Mouse (Mus musculus) small intestine, adult 2 months (tissue): ENCODE measurements around the gene Homer3. TPM values are rescaled to one million over a fixed set of nuclear protein-coding genes. Genes with fewer than 3 reads are reported as not detected.

Experiments
- H3K27ac ChIP-seq: fragments of 200-500 bp; 2 replicates; pipeline ENCODE4 v1.5.1; 2012; ENCODE audit warnings: low read depth, low read length, control low read depth, inconsistent platforms; ENCODE audit not compliant: insufficient read depth
- H3K27me3 ChIP-seq: fragments of 200-500 bp; 2 replicates; pipeline ENCODE4 v1.6.1; 2012; ENCODE audit warnings: mild to moderate bottlenecking, moderate library complexity, low read length, inconsistent platforms; ENCODE audit not compliant: control insufficient read depth, insufficient read depth
- H3K36me3 ChIP-seq: fragments of 200-500 bp; 2 replicates; pipeline ENCODE4 v1.6.1; 2012; ENCODE audit warnings: mild to moderate bottlenecking, low read length, control low read depth, inconsistent platforms; ENCODE audit not compliant: control insufficient read depth, insufficient read depth
- H3K4me1 ChIP-seq: fragments of 200-500 bp; 2 replicates; pipeline ENCODE4 v1.6.1; 2012; ENCODE audit warnings: low read length, inconsistent platforms, mixed read lengths; ENCODE audit not compliant: control insufficient read depth, insufficient read depth, insufficient read length
- H3K4me3 ChIP-seq: fragments of 200-500 bp; 2 replicates; pipeline ENCODE4 v1.5.1; 2012; ENCODE audit warnings: low read depth, mild to moderate bottlenecking, control low read depth, inconsistent platforms, low read length, moderate library complexity
- CTCF ChIP-seq: fragments of 200-500 bp; IDR thresholded peaks from 2 replicates; pipeline ENCODE4 v1.5.1; 2012; ENCODE audit warnings: low read depth, mild to moderate bottlenecking, control low read depth, inconsistent platforms, low read length, moderate library complexity, mixed read lengths; ENCODE audit not compliant: insufficient replicate concordance, insufficient read length; ENCODE audit errors: extremely low read depth
- POLR2A ChIP-seq: fragments of 200-500 bp; IDR thresholded peaks from 2 replicates; pipeline ENCODE4 v1.6.1; 2012; ENCODE audit warnings: low read depth, mild to moderate bottlenecking, control low read depth, inconsistent platforms, low read length, moderate library complexity
- WGBS: fragments of 180-500 bp; shearing (Covaris S2); methylation state at CpG from one replicate; pipeline ENCODE4 v1.1.7; 2018; 5-methylcytosine and 5-hydroxymethylcytosine counted together
- polyA plus RNA-seq: library from polyadenylated mRNA; depleted of rRNA; stranded (reverse); fragments of >200 nt; gene quantifications from 2 replicates; pipeline ENCODE4 v1.2.3, GENCODE M21; 2012

Homer3 gene
- polyA plus RNA-seq, 1 experiment = 9.4 TPM

- Histone ChIP-seq H3K36me3 (no peaks in the 10 kb centered on the region), H3K4me3 (no peak overlapping the region), H3K4me1 (no peaks in the 10 kb centered on the region), H3K27me3 (peaks cover 5% of the 10 kb centered on the region; the same call in 1 of the 2 replicates), H3K27ac (no peak overlapping the region)
- WGBS = 84% methylated on average over 5 of the region's 5 CpGs
- TF ChIP-seq POLR2A = no peak
- TF ChIP-seq CTCF = no peak
Measured at GRCm38 (mm10) chr8:70284421-70284820, 1.8 kb downstream of the Homer3 start.

- WGBS = 96% methylated on average over 15 of the region's 15 CpGs
- no peak for TF ChIP-seq POLR2A
- TF ChIP-seq CTCF = no peak
Measured at GRCm38 (mm10) chr8:70285304-70285703, 2.7 kb downstream of the Homer3 start.

GRCm38 (mm10) chr8:70286737-70287136 is 4.1 kb downstream of the Homer3 start:
- no peak for TF ChIP-seq POLR2A
- TF ChIP-seq CTCF = peak; percentile 40; the same call in 1 of the 2 replicates
- Histone ChIP-seq H3K36me3 (no peaks in the 10 kb centered on the region; the same call in 1 of the 2 replicates), H3K27me3 (peaks cover 5% of the 10 kb centered on the region; the same call in 1 of the 2 replicates)

More at GRCm38 (mm10) chr8:70285304-70285703, 2.7 kb downstream of the Homer3 start:
- Histone ChIP-seq H3K36me3 (no peaks in the 10 kb centered on the region), H3K27ac (no peak overlapping the region), H3K4me1 (no peaks in the 10 kb centered on the region), H3K27me3 (peaks cover 5% of the 10 kb centered on the region; the same call in 1 of the 2 replicates), H3K4me3 (no peak overlapping the region)

GRCm38 (mm10) chr8:70293988-70294405 is 11.4 kb downstream of the Homer3 start:
- no peak for TF ChIP-seq CTCF
- no peak for TF ChIP-seq POLR2A
- no peaks in the 10 kb centered on the region for H3K27me3 ChIP-seq
- H3K4me3 ChIP-seq = no peak overlapping the region
- H3K4me1 ChIP-seq = no peaks in the 10 kb centered on the region
- 77% methylated on average over 5 of the region's 5 CpGs for WGBS
- no peak overlapping the region for H3K27ac ChIP-seq
- peaks cover 55% of the 10 kb centered on the region for H3K36me3 ChIP-seq

More at GRCm38 (mm10) chr8:70286737-70287136, 4.1 kb downstream of the Homer3 start:
- 90% methylated on average over 8 of the region's 8 CpGs for WGBS
- H3K4me3 ChIP-seq = no peak overlapping the region
- H3K27ac ChIP-seq = no peak overlapping the region
- no peaks in the 10 kb centered on the region for H3K4me1 ChIP-seq

GRCm38 (mm10) chr8:70300881-70301280 is 18.3 kb downstream of the Homer3 start:
- TF ChIP-seq CTCF = no peak
- TF ChIP-seq POLR2A = no peak
- peak overlapping the region; percentile 36; the same call in 1 of the 2 replicates for H3K27ac ChIP-seq
- 64% methylated on average over 3 of the region's 3 CpGs for WGBS
- H3K36me3 ChIP-seq = peaks cover 37% of the 10 kb centered on the region
- peaks cover 5% of the 10 kb centered on the region; the same call in 1 of the 2 replicates for H3K4me1 ChIP-seq
- no peak overlapping the region for H3K4me3 ChIP-seq
- no peaks in the 10 kb centered on the region for H3K27me3 ChIP-seq

- TF ChIP-seq CTCF = no peak
- TF ChIP-seq POLR2A = peak; percentile 41; the same call in 1 of the 2 replicates
- Histone ChIP-seq H3K27ac (peak within 1 kb of the TSS; percentile 47), H3K27me3 (no peaks in the 10 kb centered on the region), H3K4me1 (peaks cover 5% of the 10 kb centered on the region; the same call in 1 of the 2 replicates), H3K4me3 (peak within 1 kb of the TSS; percentile 81), H3K36me3 (peaks cover 32% of the 10 kb centered on the region)
- under 1% methylated on average over 40 of the region's 40 CpGs for WGBS
Measured at GRCm38 (mm10) chr8:70302358-70302890, 19.8 kb downstream of the Homer3 start, which contains the start of the genes Ddx49 and Cope. Gene Ddx49 (minus strand): TSS chr8:70302489. Gene Cope (plus strand): TSS chr8:70302518.

GRCm38 (mm10) chr8:70302901-70303300 is 20.3 kb downstream of the Homer3 start:
- Histone ChIP-seq H3K4me1 (peaks cover 5% of the 10 kb centered on the region; the same call in 1 of the 2 replicates), H3K27ac (peak overlapping the region; percentile 47), H3K36me3 (peaks cover 32% of the 10 kb centered on the region), H3K4me3 (peak overlapping the region; percentile 81), H3K27me3 (no peaks in the 10 kb centered on the region)
- WGBS = under 1% methylated on average over 16 of the region's 16 CpGs
- TF ChIP-seq CTCF = no peak
